Mouse (Mus musculus) v-Abl transformed pro-B cells (cell line): ENCODE measurements around the gene Sprr2e.

Source experiments
- in situ Hi-C, 2 experiments: fragments of 400-800 bp; cut with MboI; formaldehyde crosslinking; loops; one replicate each; pipeline ENCODE4 v1.15.1; 2025; ENCODE audit not compliant: unreplicated experiment in 2 of 2

The Sprr2e gene

DNA sequence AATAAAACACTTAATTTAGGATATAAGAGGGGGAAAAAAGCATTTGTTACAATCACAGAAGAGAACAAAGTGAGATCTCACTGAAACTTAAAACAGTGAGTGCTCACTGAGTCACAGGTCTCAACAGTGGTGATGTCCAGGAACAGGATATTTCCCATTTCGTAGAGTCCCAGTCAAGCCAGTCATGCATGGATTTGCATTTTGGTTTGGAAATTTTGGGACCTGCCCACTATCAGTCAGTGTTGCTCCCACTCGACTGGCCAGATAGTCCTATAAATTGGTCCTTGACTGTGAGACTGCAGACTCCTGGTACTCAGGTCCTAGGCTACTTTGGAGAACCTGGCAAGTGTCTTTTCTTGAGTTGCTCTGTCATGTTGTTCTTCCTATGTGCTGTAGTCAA, at the start of gene Sprr2e:
Gene Sprr2e (plus strand): TSS at position 301 of the 400 bp plus-strand sequence.
- in situ Hi-C loops = no loop called here

- in situ Hi-C loops = no loop called here
Measured at GRCm38 (mm10) chr3:92307406-92307805, 44.5 kb upstream of the Sprr2e start.

- in situ Hi-C loops = no loop called here
Measured at GRCm38 (mm10) chr3:92316320-92316719, 35.6 kb upstream of the Sprr2e start, which contains the start of gene Sprr2b. Gene Sprr2b, plus strand, starts transcription at chr3:92316620.

DNA sequence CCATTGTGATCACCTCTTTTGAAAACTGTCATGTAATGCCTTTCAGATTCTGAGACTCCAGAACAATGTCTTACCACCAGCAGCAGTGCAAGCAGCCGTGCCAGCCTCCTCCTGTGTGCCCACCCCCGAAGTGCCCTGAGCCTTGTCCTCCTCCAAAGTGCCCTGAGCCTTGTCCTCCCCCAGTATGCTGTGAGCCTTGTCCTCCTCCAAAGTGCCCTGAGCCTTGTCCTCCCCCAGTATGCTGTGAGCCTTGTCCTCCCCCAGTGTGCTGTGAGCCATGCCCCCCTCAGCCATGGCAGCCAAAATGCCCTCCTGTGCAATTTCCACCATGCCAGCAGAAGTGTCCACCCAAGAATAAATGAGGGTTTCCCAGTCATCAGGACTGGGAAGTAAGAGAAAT, 34.6 kb upstream of the Sprr2e start:
- in situ Hi-C loops = no loop called here

DNA sequence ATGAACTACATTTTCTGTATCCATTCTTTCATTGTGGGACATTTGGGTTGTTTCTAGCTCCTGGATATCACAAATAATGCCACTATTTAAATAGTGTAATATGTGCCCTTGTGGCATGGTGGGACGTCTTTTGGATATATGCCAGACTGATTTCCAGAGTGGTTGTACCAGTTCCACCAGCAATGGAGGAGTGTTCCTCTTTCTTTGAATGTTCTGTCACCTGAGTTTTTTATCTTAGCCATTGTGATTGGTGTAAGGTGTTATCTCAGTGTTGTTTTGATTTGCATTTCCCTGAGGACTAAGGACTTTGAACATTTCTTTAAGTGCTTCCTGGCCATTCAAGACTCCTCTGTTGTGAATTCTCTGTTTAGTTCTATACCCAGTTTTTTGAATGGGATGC, 15.7 kb upstream of the Sprr2e start:
- in situ Hi-C loops = no loop called here

DNA sequence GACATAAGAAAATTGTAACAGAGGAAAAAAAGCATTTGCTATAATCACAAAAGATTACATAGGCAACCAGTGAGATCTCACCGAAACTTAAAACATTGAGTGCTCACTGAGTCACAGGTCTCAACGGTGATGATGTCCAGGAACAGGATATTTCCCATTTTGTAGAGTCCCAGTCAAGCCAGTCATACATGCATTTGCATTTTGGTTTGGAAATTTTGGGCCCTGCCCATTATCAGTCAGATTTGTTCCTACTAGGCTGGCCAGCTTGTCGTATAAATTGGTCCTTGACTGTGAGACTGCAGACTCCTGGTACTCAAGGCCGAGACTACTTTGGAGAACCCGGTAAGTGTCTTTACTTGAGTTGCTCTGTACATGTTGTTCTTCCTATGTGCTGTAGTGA, 13.1 kb upstream of the Sprr2e start, which contains the start of gene Sprr2d:
Gene Sprr2d (plus strand): TSS at position 301 of the 400 bp plus-strand sequence.
- in situ Hi-C loops = no loop called here

DNA sequence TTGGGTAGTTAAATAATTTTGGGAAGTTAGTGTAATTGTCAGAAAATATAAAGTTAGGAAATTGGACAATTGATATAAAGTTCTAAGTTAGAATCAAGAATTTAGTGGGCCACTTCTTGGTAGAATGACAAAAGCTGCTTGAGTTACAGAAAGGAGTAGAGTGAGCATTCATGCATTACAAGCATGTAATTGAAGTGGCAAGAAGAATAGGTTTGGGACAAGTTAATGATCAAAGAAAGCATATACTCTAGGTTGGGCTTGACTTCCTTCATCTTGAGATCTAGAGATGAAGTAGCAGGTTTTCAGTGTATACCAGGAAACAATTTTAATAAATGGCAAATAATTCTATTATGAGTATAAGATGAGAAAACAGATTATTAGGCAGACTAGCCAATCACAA, 9.7 kb downstream of the Sprr2e start:
- in situ Hi-C loops = no loop called here

- in situ Hi-C loops = no loop called here
Measured at GRCm38 (mm10) chr3:92364887-92365286, 12.9 kb downstream of the Sprr2e start, which contains the start of gene Sprr2f. Gene Sprr2f, plus strand, starts transcription at chr3:92365187.

DNA sequence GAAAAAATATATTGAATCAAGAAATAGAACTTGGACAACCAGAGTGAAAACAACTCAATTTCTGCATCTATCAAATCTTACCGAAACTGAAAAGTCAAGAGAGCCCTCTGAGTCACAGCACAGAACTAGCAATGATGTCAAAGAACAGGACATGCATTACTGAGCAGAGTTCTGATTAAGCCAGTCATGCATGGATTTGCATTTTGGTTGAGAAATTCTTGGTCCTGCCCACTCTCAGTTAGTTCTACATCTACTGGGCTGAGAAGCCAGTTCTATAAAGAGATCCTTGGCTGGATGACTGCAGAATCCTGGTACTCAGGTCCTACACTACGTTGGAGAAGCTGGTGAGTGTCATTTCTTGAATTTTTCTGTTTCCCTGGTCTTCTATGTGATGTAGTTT, 21.7 kb downstream of the Sprr2e start:
- in situ Hi-C loops = no loop called here

- in situ Hi-C loops = no loop called here
Measured at GRCm38 (mm10) chr3:92385385-92385784, 33.4 kb downstream of the Sprr2e start, which contains the start of gene Sprr2h. Gene Sprr2h, plus strand, starts transcription at chr3:92385685.

- in situ Hi-C loops = no loop called here
Measured at GRCm38 (mm10) chr3:92394301-92394700, 42.4 kb downstream of the Sprr2e start.
